Mouse (Mus musculus) WW6 (cell line): Measurements from ENCODE around the gene Gm136.
"Not testable (repeated sequence)": the region's sequence is repeated elsewhere in the genome, so short reads cannot be mapped to it uniquely, and the experiment has no call there.

Experiments
- DNase-seq: peaks from one replicate; pipeline ENCODE4 v3.0.0-alpha.2; 2013; ENCODE audit warnings: low read depth, low spot score

Gene Gm136

GRCm38 (mm10) chr4:34756163-34756562 is at the start of gene Gm136:
Gene Gm136 (minus strand): TSS chr4:34756263.
- DNase-seq, result no peak

- DNase-seq, result no peak
Measured at GRCm38 (mm10) chr4:34801166-34802034, 45.3 kb upstream of the Gm136 start.

GRCm38 (mm10) chr4:34798005-34798404 is 41.9 kb upstream of the Gm136 start:
- no peak for DNase-seq

GRCm38 (mm10) chr4:34797294-34797983 is 41.4 kb upstream of the Gm136 start:
- no peak for DNase-seq

- no peak for DNase-seq
Measured at GRCm38 (mm10) chr4:34796294-34796693, 40.2 kb upstream of the Gm136 start.

GRCm38 (mm10) chr4:34786476-34786875 is 30.4 kb upstream of the Gm136 start:
- no peak for DNase-seq

GRCm38 (mm10) chr4:34785646-34786045 is 29.6 kb upstream of the Gm136 start:
- DNase-seq, result no peak

- no peak for DNase-seq
Measured at GRCm38 (mm10) chr4:34784865-34785264, 28.8 kb upstream of the Gm136 start.

- DNase-seq, result no peak
Measured at GRCm38 (mm10) chr4:34782730-34783129, 26.7 kb upstream of the Gm136 start.

GRCm38 (mm10) chr4:34777677-34778527 is 21.8 kb upstream of the Gm136 start, which contains the start of gene Smim8:
Gene Smim8 (minus strand): TSS chr4:34778423.
- peak; percentile 81 for DNase-seq

GRCm38 (mm10) chr4:34771652-34772371 is 15.7 kb upstream of the Gm136 start:
- DNase-seq, result peak; percentile 73

- DNase-seq, result no peak
Measured at GRCm38 (mm10) chr4:34749236-34749635, 6.8 kb downstream of the Gm136 start.

GRCm38 (mm10) chr4:34734461-34734860 is 21.6 kb downstream of the Gm136 start:
- no peak for DNase-seq

GRCm38 (mm10) chr4:34733415-34733814 is 22.6 kb downstream of the Gm136 start:
- DNase-seq, result not testable (repeated sequence)

GRCm38 (mm10) chr4:34729851-34730341 is 26.2 kb downstream of the Gm136 start, which contains the start of gene Cfap206:
Gene Cfap206 (minus strand): TSS chr4:34730206.
- peak; percentile 62 for DNase-seq

- DNase-seq, result not testable (repeated sequence)
Measured at GRCm38 (mm10) chr4:34725710-34726109, 30.4 kb downstream of the Gm136 start.

GRCm38 (mm10) chr4:34724306-34724705 is 31.8 kb downstream of the Gm136 start:
- no peak for DNase-seq

GRCm38 (mm10) chr4:34723186-34723585 is 32.9 kb downstream of the Gm136 start:
- no peak for DNase-seq

- DNase-seq, result no peak
Measured at GRCm38 (mm10) chr4:34720127-34720895, 35.8 kb downstream of the Gm136 start.

GRCm38 (mm10) chr4:34719421-34719820 is 36.6 kb downstream of the Gm136 start:
- no peak for DNase-seq
